Mouse (Mus musculus): ENCODE measurements at regions not wholly inside any gene's neighbourhood (a gene's known extent, or its start where the extent isn't known, plus 50 kb on each side); places are given as distances from the start of the nearest gene placed in this dataset.

DNA sequence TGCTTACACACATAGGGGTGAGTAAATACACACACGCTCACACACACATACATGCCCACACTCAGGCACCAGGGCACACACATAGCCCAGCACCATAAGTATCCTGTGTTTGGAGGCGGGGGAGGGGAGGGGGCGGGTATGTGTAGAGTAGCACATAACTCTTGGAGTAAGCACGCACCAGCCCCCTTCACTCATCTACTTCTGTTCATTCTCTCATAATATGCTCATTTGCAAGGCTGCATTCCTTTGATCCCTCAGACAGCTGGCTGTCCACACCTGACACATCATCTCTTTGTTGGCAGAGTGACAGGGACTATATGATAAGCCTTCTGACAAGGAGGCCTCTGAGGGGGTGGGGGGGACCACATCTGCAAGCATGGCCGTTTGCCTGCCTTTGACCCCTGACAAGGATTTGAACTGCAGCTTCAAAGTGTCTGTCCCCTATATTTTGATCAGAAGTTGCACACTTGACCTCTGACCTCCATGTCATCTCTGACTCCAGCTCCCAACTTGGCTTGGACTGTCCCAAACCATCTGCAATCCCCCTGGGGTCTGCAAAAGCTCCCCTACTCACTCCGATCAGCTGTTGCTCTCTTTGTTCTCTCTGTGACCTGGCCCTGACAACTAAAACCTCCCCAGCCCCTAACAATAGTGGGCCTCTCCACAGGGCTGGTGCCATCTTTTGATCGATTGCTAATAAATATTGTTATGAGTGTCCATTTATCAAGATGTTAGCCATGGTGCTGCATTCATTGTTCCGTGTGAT, 95.6 kb upstream of the Btg1 start:
- Histone ChIP-seq H3K4me3 (replicated peaks) (no peak overlapping the region), H3K4me1 (no peaks in the 10 kb centered on the region), H3K36me3 (replicated peaks; ENCODE audit: low read length) (no peaks in the 10 kb centered on the region), H3K9me3 (peaks cover 11% of the 10 kb centered on the region), H3K27me3 (replicated peaks) (peaks cover 2% of the 10 kb centered on the region)
- no peak for TF ChIP-seq FLI1 (IDR thresholded peaks at IDR 0.05; ENCODE audit: low read length)
- no peak for TF ChIP-seq GATA1 (IDR thresholded peaks at IDR 0.05; ENCODE audit: borderline replicate concordance, low read length)

DNA sequence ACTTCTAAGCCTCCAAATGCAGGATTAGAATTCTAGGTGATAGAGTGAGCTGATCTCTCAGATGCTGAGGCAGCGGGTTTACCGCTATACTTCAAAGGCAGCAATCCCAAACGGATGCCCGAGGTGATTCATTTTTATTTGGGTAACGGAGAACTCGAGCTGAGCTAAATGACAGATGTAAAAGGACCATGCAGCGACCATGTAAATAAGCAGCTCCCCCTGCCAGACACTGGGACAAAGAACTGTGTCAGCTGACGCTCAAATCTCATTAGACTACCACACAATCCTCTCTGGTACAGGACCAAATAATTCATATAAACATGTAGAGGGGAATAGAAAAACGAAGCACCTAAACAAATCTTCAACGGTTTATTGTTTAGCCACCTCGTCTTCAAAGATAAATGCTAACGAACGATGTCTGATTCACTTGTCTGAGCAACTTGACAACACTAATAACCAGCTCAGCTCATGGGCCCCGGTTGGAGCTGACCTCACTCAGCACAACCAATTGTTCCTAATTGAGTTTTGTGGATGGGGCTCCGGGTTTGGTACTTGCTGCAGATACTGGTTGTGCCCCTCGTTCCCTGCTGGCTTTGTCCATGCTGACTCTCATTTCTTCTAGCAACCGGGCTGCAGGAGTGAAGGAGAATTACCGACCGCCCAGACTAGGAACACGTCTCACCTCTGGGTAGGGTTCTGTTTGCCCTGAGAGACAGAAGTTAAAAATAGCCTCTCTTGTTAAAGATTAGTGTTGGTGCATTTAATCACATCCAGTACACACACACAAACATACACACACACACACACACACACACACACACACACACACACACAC, 92.6 kb upstream of the Btg1 start:
- TF ChIP-seq FLI1 (IDR thresholded peaks at IDR 0.05; ENCODE audit: low read length): no peak
- no peak for TF ChIP-seq GATA1 (IDR thresholded peaks at IDR 0.05; ENCODE audit: borderline replicate concordance, low read length)
- no peaks in the 10 kb centered on the region for H3K36me3 ChIP-seq (replicated peaks; ENCODE audit: low read length)
- no peak overlapping the region for H3K4me3 ChIP-seq (replicated peaks)
- H3K9me3 ChIP-seq: peaks cover 11% of the 10 kb centered on the region
- no peaks in the 10 kb centered on the region for H3K4me1 ChIP-seq
- peaks cover 2% of the 10 kb centered on the region for H3K27me3 ChIP-seq (replicated peaks)

DNA sequence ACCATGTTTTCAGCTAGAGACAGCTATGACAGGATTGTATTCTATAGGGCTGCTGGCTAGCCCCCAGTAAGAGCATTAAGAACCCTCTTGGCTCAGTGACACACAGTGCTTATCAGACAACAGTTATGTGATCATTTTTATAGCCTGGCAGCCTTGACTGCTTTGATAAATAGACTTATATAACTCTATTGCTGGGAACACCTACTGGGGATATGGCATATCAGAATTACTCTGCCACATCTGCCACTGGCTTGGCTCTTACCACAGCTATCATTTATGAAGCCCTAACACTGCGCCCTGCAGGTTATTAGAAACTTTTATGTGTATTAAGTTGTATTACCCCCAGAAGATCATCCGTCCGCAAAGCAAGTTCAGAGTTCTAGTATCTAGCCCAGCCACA, 88.9 kb upstream of the Btg1 start:
- Histone ChIP-seq H3K4me1 (no peaks in the 10 kb centered on the region), H3K36me3 (replicated peaks; ENCODE audit: low read length) (no peaks in the 10 kb centered on the region), H3K4me3 (replicated peaks) (no peak overlapping the region), H3K27me3 (replicated peaks) (peaks cover under 1% of the 10 kb centered on the region), H3K9me3 (peaks cover 4% of the 10 kb centered on the region)
- TF ChIP-seq GATA1 (IDR thresholded peaks at IDR 0.05; ENCODE audit: borderline replicate concordance, low read length) (no peak), FLI1 (IDR thresholded peaks at IDR 0.05; ENCODE audit: low read length) (no peak)

DNA sequence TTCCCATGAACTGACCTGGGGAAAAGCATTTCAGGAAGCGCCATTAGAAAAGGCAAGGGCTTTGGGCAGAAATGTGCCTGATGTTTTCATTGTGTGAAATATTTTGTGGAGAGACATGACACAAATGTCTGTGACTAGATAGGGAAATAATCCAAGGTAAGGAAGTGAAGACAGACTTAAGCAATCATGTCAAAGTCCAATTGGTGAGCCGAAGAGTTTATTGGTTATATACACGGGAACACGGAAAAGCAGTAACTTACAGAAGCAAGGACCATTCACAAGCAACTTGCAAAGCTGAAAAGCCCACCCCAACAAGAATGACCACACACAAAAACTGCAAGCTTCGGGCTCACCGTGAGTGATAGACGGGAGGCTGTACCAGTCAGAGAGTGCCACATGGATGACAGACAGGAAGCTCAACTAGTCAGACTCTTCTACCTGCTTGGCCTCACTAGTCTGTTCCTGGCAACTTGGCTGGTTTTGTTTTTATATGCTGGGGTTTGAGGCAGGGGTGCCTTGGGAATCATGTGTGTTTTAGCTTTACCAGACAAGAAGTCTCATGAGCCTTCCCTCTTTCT, 82.2 kb upstream of the Btg1 start:
- no peak overlapping the region for H3K4me3 ChIP-seq (replicated peaks)
- H3K9me3 ChIP-seq: 0 out of 2 replicates have a peak, but pooled peaks cover 3% of the 10 kb centered on the region
- no peaks in the 10 kb centered on the region for H3K4me1 ChIP-seq
- no peak for TF ChIP-seq GATA1 (IDR thresholded peaks at IDR 0.05; ENCODE audit: borderline replicate concordance, low read length)
- TF ChIP-seq FLI1 (IDR thresholded peaks at IDR 0.05; ENCODE audit: low read length): no peak
- H3K36me3 ChIP-seq (replicated peaks; ENCODE audit: low read length): no peaks in the 10 kb centered on the region
- H3K27me3 ChIP-seq (replicated peaks): no peaks in the 10 kb centered on the region

DNA sequence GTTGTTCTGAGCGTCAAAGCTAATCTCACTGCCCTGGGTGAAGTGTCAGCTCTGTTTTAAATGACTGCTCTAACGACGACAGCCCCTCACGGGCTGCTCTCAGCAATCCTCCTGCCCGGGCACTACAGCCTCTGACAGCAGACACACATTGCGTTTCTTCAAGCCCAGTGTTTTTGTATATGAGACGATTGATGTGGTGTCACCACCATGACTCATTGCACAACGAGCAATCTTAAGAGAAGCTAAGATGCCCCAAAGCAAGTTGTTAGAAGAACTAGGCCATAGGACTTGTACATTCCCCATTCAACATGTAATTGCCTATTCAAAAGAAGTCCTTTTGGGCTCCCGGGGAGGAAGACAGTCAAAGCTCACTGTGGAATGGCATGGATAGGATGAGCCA, 81.3 kb upstream of the Btg1 start:
- H3K4me1 ChIP-seq: peaks cover 1% of the 10 kb centered on the region; the same call in 1 of the 2 replicates
- H3K27me3 ChIP-seq (replicated peaks): no peaks in the 10 kb centered on the region
- 0 out of 2 replicates have a peak, but pooled peaks cover 3% of the 10 kb centered on the region for H3K9me3 ChIP-seq
- no peaks in the 10 kb centered on the region for H3K36me3 ChIP-seq (replicated peaks; ENCODE audit: low read length)
- H3K4me3 ChIP-seq (replicated peaks): no peak overlapping the region
- TF ChIP-seq FLI1 (IDR thresholded peaks at IDR 0.05; ENCODE audit: low read length) (no peak), GATA1 (IDR thresholded peaks at IDR 0.05; ENCODE audit: borderline replicate concordance, low read length) (no peak)

DNA sequence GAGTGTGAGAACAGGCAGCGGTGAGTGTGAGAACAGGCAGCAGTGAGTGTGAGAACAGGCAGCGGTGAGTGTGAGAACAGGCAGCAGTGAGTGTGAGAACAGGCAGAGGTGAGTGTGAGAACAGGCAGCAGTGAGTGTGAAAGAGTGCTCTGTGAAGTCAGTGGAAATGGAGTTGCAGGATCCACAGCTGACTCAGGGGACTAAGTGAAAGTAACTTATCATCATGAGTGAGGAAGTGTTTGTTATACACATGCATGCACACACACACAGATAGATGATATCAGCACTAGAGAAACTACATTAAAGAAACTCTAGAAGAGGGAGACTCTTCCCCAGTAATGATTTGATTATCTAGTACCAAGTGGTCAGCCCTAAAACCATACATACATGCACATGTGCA, 76.0 kb upstream of the Btg1 start:
- Histone ChIP-seq H3K9me3 (0 out of 2 replicates have a peak, but pooled peaks cover 3% of the 10 kb centered on the region), H3K4me3 (replicated peaks) (peak overlapping the region; percentile 15), H3K27me3 (replicated peaks) (no peaks in the 10 kb centered on the region), H3K36me3 (replicated peaks; ENCODE audit: low read length) (no peaks in the 10 kb centered on the region), H3K4me1 (peaks cover 6% of the 10 kb centered on the region; the same call in 1 of the 2 replicates)
- no peak for TF ChIP-seq FLI1 (IDR thresholded peaks at IDR 0.05; ENCODE audit: low read length)
- TF ChIP-seq GATA1 (IDR thresholded peaks at IDR 0.05; ENCODE audit: borderline replicate concordance, low read length): no peak

DNA sequence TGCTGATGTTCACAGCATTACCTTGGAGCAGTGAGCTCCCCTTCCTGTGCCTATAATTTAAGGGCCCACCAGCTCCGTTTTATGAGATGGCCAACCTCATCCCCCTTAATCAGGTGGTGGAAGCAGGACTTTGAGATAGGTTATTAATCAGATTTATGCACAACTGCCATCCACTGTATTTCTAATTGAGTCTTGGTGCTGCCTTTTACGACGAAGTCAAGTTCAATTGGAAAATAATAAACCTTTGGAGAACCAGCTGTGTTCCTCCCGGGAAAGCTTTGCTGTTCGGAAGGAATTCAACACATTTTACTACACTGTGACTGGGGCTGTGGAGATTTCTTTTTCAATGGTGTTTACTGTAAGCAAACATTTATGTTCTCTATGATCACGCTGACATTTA, 71.5 kb upstream of the Btg1 start:
- TF ChIP-seq GATA1 (IDR thresholded peaks at IDR 0.05; ENCODE audit: borderline replicate concordance, low read length): no peak
- TF ChIP-seq FLI1 (IDR thresholded peaks at IDR 0.05; ENCODE audit: low read length): no peak
- H3K4me1 ChIP-seq: peaks cover 10% of the 10 kb centered on the region
- H3K4me3 ChIP-seq (replicated peaks): no peak overlapping the region
- no peaks in the 10 kb centered on the region for H3K36me3 ChIP-seq (replicated peaks; ENCODE audit: low read length)
- H3K9me3 ChIP-seq: no peaks in the 10 kb centered on the region
- no peaks in the 10 kb centered on the region for H3K27me3 ChIP-seq (replicated peaks)

DNA sequence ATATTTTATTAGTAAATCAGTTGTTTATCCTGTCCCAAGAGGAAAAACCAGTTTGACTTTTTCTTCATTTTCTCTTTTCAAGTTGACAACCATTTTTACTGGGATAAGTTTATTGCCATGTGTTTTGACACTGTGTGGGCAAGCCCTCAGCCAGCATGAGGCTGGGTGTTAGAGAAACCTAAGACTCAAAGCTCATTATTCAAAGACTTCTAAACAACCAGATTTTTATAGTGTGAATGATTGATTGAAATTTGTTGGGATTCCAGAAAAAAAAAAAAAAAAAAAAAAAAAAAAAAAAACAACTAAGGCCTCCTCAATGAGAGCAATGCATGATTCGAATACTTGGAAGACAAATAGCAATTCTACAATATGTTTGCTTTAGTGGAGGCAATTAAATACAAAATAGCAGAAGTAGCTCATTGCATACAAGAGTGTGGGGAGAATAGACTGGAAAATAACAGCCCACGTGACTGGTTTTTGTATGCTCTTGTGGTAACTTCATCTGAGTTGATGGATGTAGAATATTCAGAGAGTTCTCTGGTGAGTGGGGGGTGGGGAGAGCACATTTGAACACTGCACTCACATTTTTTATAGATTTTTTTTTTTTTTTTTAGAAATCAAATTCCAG, 70.9 kb upstream of the Btg1 start:
- TF ChIP-seq FLI1 (IDR thresholded peaks at IDR 0.05; ENCODE audit: low read length) (no peak), GATA1 (IDR thresholded peaks at IDR 0.05; ENCODE audit: borderline replicate concordance, low read length) (no peak)
- no peaks in the 10 kb centered on the region for H3K27me3 ChIP-seq (replicated peaks)
- no peaks in the 10 kb centered on the region for H3K36me3 ChIP-seq (replicated peaks; ENCODE audit: low read length)
- no peaks in the 10 kb centered on the region for H3K9me3 ChIP-seq
- no peak overlapping the region for H3K4me3 ChIP-seq (replicated peaks)
- peaks cover 8% of the 10 kb centered on the region for H3K4me1 ChIP-seq

DNA sequence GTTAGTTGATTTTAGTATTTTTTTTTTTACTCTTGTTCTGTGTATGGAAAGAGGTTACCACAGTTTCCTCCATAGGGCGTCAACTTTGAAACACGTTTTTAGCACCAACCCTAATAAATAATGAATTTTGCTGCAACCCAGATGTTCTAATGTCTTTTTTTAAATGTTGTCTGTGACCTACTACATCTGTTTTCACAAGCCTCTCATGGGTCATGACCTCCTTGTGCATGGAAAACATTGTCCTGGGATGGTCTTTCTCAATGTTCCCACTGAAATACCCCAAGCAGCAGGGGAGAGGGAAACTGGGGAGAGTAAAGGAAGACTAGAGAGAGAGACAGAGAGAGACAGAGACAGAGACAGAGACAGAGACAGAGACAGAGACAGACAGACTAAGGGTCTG, 67.2 kb upstream of the Btg1 start:
- Histone ChIP-seq H3K27me3 (replicated peaks) (no peaks in the 10 kb centered on the region), H3K36me3 (replicated peaks; ENCODE audit: low read length) (no peaks in the 10 kb centered on the region), H3K4me1 (peaks cover 8% of the 10 kb centered on the region), H3K9me3 (no peaks in the 10 kb centered on the region), H3K4me3 (replicated peaks) (no peak overlapping the region)
- no peak for TF ChIP-seq FLI1 (IDR thresholded peaks at IDR 0.05; ENCODE audit: low read length)
- no peak for TF ChIP-seq GATA1 (IDR thresholded peaks at IDR 0.05; ENCODE audit: borderline replicate concordance, low read length)

Data from megakaryocyte, embryonic 14.5 days (primary cell).